Mouse (Mus musculus): ENCODE results near the gene Ttc7b. TPM values are rescaled to one million over a fixed set of nuclear protein-coding genes. Genes with fewer than 3 reads are reported as not detected.

Gene Ttc7b
- polyA plus RNA-seq, 1 experiment, result 7.1 TPM

GRCm38 (mm10) chr12:100289267-100290177, 231.1 kb downstream of the Ttc7b start:
- Histone ChIP-seq H3K27me3 (ENCODE audit: control insufficient read depth, insufficient read depth, low read length) (no peaks in the 10 kb centered on the region), H3K4me1 (ENCODE audit: control insufficient read depth, insufficient read depth, low read length) (peaks cover 16% of the 10 kb centered on the region), H3K27ac (ENCODE audit: control insufficient read depth, insufficient read depth, low read depth, low read length) (no peak overlapping the region), H3K4me3 (ENCODE audit: control insufficient read depth, low read depth, low read length) (no peak overlapping the region), H3K36me3 (ENCODE audit: control insufficient read depth, insufficient read depth, low read length) (no peaks in the 10 kb centered on the region)
- no peak for TF ChIP-seq POLR2A (IDR thresholded peaks at IDR 0.05; ENCODE audit: control insufficient read depth, low read depth, low read length)
- no peak for TF ChIP-seq CTCF (IDR thresholded peaks at IDR 0.05; ENCODE audit: control insufficient read depth, insufficient read depth, insufficient replicate concordance, low read depth, low read length)

GRCm38 (mm10) chr12:100288018-100288417, 232.6 kb downstream of the Ttc7b start:
- H3K36me3 ChIP-seq (ENCODE audit: control insufficient read depth, insufficient read depth, low read length), result no peaks in the 10 kb centered on the region
- no peak overlapping the region for H3K27ac ChIP-seq (ENCODE audit: control insufficient read depth, insufficient read depth, low read depth, low read length)
- peaks cover 16% of the 10 kb centered on the region for H3K4me1 ChIP-seq (ENCODE audit: control insufficient read depth, insufficient read depth, low read length)
- H3K4me3 ChIP-seq (ENCODE audit: control insufficient read depth, low read depth, low read length), result no peak overlapping the region
- no peaks in the 10 kb centered on the region for H3K27me3 ChIP-seq (ENCODE audit: control insufficient read depth, insufficient read depth, low read length)
- TF ChIP-seq CTCF (IDR thresholded peaks at IDR 0.05; ENCODE audit: control insufficient read depth, insufficient read depth, insufficient replicate concordance, low read depth, low read length) (no peak), POLR2A (IDR thresholded peaks at IDR 0.05; ENCODE audit: control insufficient read depth, low read depth, low read length) (no peak)

- TF ChIP-seq CTCF (IDR thresholded peaks at IDR 0.05; ENCODE audit: control insufficient read depth, insufficient read depth, insufficient replicate concordance, low read depth, low read length) (no peak), POLR2A (IDR thresholded peaks at IDR 0.05; ENCODE audit: control insufficient read depth, low read depth, low read length) (no peak)
- H3K4me1 ChIP-seq (ENCODE audit: control insufficient read depth, insufficient read depth, low read length), result peaks cover 16% of the 10 kb centered on the region
- no peaks in the 10 kb centered on the region for H3K27me3 ChIP-seq (ENCODE audit: control insufficient read depth, insufficient read depth, low read length)
- no peak overlapping the region for H3K4me3 ChIP-seq (ENCODE audit: control insufficient read depth, low read depth, low read length)
- H3K36me3 ChIP-seq (ENCODE audit: control insufficient read depth, insufficient read depth, low read length), result no peaks in the 10 kb centered on the region
- H3K27ac ChIP-seq (ENCODE audit: control insufficient read depth, insufficient read depth, low read depth, low read length), result no peak overlapping the region
These were observed 233.1 kb downstream of the Ttc7b start for GRCm38 (mm10) chr12:100287565-100287964.

GRCm38 (mm10) chr12:100283283-100283682, 237.3 kb downstream of the Ttc7b start:
- no peak overlapping the region for H3K4me3 ChIP-seq (ENCODE audit: control insufficient read depth, low read depth, low read length)
- H3K27ac ChIP-seq (ENCODE audit: control insufficient read depth, insufficient read depth, low read depth, low read length), result no peak overlapping the region
- H3K36me3 ChIP-seq (ENCODE audit: control insufficient read depth, insufficient read depth, low read length), result no peaks in the 10 kb centered on the region
- no peaks in the 10 kb centered on the region for H3K27me3 ChIP-seq (ENCODE audit: control insufficient read depth, insufficient read depth, low read length)
- H3K4me1 ChIP-seq (ENCODE audit: control insufficient read depth, insufficient read depth, low read length), result peaks cover 5% of the 10 kb centered on the region
- no peak for TF ChIP-seq CTCF (IDR thresholded peaks at IDR 0.05; ENCODE audit: control insufficient read depth, insufficient read depth, insufficient replicate concordance, low read depth, low read length)
- no peak for TF ChIP-seq POLR2A (IDR thresholded peaks at IDR 0.05; ENCODE audit: control insufficient read depth, low read depth, low read length)

- no peaks in the 10 kb centered on the region for H3K27me3 ChIP-seq (ENCODE audit: control insufficient read depth, insufficient read depth, low read length)
- H3K27ac ChIP-seq (ENCODE audit: control insufficient read depth, insufficient read depth, low read depth, low read length), result no peak overlapping the region
- TF ChIP-seq POLR2A (IDR thresholded peaks at IDR 0.05; ENCODE audit: control insufficient read depth, low read depth, low read length), result no peak
- no peak for TF ChIP-seq CTCF (IDR thresholded peaks at IDR 0.05; ENCODE audit: control insufficient read depth, insufficient read depth, insufficient replicate concordance, low read depth, low read length)
- peaks cover 8% of the 10 kb centered on the region for H3K4me1 ChIP-seq (ENCODE audit: control insufficient read depth, insufficient read depth, low read length)
- H3K4me3 ChIP-seq (ENCODE audit: control insufficient read depth, low read depth, low read length), result no peak overlapping the region
- no peaks in the 10 kb centered on the region for H3K36me3 ChIP-seq (ENCODE audit: control insufficient read depth, insufficient read depth, low read length)
These were observed 238.4 kb downstream of the Ttc7b start for GRCm38 (mm10) chr12:100282025-100282885.

GRCm38 (mm10) chr12:100280972-100281794, 239.4 kb downstream of the Ttc7b start:
- H3K36me3 ChIP-seq (ENCODE audit: control insufficient read depth, insufficient read depth, low read length), result no peaks in the 10 kb centered on the region
- H3K27ac ChIP-seq (ENCODE audit: control insufficient read depth, insufficient read depth, low read depth, low read length), result no peak overlapping the region
- H3K27me3 ChIP-seq (ENCODE audit: control insufficient read depth, insufficient read depth, low read length), result no peaks in the 10 kb centered on the region
- peaks cover 8% of the 10 kb centered on the region for H3K4me1 ChIP-seq (ENCODE audit: control insufficient read depth, insufficient read depth, low read length)
- TF ChIP-seq POLR2A (IDR thresholded peaks at IDR 0.05; ENCODE audit: control insufficient read depth, low read depth, low read length) (no peak), CTCF (IDR thresholded peaks at IDR 0.05; ENCODE audit: control insufficient read depth, insufficient read depth, insufficient replicate concordance, low read depth, low read length) (no peak)
- H3K4me3 ChIP-seq (ENCODE audit: control insufficient read depth, low read depth, low read length), result no peak overlapping the region
